Mouse (Mus musculus): ENCODE measurements around the gene Tmem184b.

The Tmem184b gene

DNA sequence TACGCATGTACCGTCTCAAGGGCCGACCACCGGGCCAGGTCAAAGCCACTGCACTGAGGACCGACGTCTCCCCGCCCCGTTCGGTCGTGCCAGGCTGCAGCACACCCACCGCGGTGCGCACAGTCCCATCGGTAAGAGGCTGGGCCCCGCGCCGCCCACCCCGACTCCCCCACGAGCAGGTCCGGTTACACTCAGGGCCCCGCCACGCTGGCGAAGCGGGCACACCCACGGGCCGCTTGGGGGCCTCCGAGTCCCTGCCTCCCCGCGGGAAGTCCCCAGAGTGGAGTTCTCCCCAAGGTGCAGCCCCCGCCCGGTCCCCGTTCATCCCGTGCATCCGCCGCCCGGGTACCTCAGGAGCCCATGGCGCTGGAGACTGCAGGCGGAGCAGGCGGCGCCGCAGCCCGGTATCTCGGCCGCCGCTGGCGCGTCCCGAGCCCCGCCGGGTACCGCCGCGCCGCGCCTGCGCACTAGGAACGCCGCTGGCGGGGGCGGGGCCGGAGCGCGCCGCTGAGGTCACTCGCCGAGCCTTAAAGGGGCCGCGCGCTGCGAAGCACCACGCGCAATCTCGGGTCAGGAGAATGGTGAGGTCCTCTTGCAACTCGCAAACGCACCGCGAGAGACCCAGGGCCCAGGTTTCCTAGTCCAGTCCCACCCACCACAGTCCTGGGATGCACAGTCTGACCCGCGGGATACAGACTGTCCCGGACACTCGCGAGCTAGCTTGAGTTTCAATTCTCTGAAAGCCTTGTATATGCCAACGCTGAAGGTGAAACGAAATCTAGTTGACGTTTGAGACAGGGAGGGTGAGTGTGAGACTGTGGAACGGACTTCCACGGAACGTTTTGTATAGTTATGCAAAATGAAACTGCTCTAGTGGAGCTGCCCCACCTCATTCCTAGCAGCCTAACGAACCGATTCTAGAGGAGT, at the start of gene Tmem184b:
Gene Tmem184b (minus strand): TSS at position 734 of the 927 bp plus-strand sequence.
- peak; percentile 71 for DNase-seq (ENCODE audit: low read depth, low spot score)

DNA sequence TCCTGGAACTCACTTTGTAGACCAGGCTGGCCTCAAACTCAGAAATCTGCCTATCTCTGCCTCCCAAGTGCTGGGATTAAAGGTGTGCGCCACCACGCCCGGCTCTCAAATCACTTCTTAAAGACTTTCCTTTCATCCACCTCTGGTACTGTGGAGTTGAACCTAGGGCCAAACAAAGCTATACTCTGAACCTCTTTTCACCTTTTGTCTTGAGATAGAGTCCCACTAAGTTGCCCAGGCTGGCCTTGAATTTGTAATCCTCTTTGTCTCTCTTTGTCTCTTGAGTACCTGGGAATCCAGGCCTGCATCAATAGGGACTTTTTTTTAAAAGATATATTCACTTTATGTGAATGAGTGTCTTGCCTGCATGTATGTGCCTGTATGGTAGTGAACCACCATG, 44.7 kb upstream of the Tmem184b start:
- no peak for DNase-seq (ENCODE audit: low read depth, low spot score)

DNA sequence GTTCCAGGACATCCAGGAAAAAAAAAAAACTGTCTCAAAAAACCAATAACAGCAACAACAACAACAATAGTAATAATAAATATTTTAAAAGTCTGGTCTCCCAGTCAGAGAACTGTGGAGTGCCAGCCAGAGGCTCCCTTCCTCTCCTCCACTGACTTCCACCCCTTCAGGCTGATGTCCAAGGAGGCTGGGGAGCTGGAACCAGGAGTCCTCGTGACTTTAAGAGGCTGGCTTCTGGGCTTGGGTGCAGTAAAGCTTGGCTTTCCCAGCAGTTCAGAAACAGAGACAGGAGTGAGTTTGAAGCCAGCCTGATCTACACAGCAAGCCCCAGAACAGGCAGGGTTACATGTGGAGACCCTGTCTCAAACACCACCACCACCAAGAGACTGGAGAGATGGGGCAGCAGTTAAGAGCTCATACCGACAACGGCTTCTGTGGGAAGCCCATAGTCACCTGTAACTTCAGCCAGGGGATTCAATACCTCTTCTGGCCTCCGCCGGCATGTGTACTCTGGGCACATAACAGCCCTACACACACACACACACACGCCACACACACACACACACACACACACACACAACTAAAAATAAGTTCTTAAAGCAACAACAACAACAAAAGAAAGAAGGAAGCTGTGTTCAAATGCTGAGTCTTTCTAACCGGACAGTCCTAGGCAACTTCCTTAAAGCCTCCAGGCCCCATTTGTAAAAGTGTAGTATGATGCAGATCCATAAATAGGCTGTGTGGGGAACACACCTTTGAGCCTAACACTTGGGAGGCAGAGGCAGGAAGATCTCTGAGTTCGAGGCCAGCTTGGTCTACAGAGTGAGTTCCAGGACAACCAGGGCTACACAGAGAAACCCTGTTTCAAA, 42.7 kb upstream of the Tmem184b start:
- no peak for DNase-seq (ENCODE audit: low read depth, low spot score)

DNA sequence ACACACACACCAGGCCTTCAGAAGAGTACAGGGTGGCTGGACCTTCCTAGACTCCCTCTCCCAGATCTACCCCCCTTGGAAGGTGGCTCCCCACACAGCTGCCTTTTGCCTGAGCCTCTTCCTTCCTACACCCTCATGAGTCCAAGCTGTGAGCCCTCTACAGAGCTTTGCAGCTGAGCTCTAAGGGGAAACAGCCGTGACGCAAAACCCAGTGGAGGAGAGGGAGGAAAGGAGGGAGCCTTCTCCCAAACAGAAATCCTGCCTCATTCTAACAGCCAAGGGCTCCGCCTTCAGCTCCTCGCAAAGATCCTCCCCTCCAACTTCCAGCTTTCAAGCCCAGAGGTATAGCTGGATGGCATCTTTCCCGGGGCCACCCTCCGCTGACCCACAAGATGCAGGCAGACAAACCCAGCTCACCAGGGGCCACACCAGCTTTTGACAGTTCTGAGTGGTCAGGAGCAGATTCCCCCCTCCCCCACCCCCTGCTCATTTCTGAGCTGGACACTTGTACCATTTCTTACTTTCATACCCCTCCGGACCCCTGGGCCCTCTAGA, 40.6 kb upstream of the Tmem184b start:
- no peak for DNase-seq (ENCODE audit: low read depth, low spot score)

DNA sequence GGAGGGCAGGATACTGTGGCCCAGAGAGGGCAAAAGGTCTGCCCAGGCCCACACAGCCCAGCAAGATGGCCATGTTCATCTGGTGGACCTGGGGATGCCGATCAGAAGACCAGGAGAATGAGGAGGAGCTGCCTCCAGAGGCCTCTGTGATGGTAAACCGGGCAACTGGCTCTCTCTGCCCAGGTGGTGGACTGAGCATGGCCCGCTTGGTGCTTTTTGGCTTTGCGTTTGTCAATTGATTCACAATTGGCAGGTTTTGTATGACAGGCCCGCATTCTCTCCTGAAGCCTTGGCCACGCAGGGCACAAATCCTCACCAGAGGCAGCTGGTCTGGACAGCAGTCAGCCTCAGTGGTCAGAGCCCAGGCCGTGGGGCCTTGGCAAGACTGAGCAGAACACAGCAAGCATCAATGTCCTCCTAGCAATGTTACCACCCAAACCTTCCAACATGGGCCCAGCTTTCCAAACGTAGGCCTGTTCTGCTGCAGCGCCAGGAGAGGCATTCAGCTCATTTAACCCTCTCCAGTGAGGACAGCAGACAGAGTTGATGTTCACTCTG, 39.7 kb upstream of the Tmem184b start:
- DNase-seq (ENCODE audit: low read depth, low spot score) = no peak

DNA sequence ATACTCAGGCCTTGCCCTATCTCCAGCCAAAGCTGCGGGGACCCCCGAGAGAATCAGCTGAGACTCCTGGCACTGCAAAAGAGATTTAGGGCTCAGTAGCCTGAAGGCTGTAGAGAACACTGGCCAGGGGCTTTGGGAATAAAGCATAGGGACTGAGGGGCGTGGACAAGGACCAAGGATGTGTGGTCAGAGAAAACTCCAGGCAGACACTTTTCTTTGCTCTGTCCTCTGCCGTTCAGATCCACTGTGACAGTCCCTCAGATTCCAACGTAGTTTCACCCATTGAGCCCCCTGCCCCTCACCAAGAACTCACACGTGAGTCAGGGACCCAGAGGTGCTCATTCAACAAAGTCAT, 38.9 kb upstream of the Tmem184b start:
- no peak for DNase-seq (ENCODE audit: low read depth, low spot score)

DNA sequence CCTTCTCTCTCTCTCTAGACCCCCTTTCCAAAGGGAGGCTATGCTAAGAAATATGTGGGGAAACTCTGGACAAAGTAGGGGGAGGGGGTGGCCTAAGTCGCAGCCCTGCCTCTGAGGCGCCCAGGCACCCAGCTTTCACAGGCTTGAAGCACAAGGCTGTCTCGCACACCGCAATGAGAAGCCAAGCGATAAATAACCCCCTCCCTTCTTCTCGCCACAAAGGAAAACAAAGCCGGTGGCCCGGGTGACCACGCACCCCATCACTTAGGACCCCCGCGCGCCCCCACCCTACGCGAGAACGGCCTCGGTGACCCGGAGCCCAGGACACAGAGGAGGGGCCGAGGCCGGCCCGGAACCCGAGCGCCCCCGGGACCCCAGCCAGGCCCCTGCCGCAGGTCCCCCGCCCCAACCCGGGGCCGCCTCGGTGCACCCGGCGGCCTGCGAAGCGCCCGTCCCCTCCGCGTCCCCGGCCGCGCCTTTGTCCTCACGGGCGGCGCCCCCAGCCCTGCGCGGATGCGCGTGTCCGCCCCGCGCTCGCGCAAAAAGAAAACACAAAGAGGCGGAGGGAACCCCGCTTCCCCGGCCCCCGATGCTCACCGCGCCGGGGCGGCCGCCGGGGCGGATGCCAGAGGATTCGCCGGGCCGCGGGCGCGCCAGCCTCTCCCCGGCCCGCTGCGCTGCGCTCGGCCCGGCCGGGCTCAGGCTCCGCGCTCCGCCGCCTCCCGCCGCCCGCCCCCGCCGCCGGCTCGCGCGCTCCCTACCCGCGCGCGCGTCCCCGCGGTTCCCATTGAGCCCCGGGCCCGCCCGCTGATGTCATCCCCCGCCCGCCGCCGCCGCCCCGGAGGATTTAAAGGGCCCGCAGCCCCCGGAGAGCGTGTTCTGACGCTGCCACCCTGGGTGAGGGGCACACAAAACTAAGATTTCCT, 38.2 kb upstream of the Tmem184b start:
- peak; percentile 54 for DNase-seq (ENCODE audit: low read depth, low spot score)

DNA sequence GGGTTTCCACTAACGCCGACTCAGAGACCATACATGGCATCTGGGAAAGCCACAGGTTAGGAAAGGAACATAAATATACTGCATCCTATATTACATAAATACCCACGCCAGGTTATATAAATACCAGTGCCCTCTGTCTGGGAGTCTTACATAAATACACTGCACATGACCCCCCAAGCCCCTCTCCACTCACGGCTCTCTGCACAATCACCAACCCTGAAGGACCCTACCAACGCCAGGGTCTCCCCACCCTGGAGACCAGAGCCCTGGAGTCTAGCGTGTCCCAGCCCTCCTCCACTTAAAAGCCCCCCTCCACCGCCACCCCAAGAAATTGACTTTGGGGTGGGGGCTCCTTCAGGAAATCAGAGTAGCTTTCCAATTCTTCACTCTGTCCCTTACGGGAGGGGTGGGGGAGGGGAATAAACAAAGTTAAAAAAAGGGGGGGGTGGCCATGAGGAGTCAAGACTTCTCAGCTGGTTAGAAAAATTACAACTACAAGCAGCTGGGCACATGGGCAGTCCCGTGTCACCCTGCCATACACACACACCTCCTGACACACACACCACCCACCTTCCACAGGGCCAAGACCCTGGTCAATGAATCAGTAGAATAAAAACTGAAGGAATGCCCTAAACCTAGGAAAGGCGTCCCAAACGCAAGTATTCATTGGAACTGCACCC, 37.4 kb upstream of the Tmem184b start:
- peak; percentile 46 for DNase-seq (ENCODE audit: low read depth, low spot score)

DNA sequence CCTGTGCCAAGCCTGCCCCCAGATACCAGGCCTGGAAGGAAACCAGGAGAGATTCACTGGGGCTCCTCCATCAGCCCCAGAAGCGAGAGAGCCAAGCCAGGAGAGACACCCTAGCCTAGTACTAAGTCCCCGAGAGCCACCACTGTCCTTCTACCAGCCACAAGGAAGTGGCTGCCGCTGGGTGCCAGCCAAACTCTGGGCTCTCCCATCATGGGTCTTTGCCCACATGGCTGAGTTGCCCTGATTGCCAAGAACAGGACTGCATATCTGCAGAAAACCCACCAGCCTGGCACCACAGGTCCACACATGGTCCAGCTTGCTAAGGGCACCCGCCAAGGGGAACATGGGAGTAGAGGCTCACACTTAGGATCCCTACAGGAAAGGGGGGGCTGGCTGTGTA, 36.9 kb upstream of the Tmem184b start:
- DNase-seq (ENCODE audit: low read depth, low spot score) = no peak

DNA sequence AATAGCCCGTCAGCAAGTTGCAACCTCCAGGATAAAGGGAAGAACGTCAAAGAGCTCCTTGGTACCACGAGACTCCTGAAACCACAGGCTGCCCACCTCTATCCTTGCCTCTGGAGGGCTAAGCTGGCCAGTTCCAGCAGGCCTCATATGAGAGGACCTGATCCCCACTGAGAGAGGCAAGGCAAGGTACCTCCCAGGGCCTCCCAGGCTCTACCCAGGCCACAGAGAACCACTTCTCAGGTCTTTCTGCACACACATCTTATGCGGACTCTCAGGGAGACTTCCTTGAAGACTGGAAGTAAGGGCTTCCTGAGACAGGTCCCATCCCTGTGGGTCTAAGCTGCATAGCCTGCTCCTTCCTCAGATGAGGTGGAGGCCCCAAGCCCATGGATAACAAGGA, 36.0 kb upstream of the Tmem184b start:
- DNase-seq (ENCODE audit: low read depth, low spot score) = no peak

DNA sequence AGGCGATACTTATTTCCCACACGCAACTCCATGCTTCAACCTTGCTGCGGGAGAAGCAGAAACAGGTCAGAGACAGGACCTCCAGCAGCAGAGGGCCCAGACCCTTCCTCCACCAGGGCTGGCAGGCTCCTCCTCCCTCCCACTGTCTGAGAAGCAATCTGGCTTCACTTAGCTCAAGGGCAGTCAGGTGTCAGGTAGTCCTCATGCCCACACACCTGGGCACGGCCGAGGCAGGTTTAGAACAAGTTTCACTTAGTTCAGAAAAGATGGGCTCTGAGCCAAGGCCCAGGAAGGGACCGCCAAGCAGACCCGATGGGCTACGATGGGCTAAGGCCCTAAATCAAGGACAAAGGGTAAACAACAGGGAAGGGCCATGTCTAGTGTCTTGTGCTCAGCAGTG, 35.4 kb upstream of the Tmem184b start:
- no peak for DNase-seq (ENCODE audit: low read depth, low spot score)

DNA sequence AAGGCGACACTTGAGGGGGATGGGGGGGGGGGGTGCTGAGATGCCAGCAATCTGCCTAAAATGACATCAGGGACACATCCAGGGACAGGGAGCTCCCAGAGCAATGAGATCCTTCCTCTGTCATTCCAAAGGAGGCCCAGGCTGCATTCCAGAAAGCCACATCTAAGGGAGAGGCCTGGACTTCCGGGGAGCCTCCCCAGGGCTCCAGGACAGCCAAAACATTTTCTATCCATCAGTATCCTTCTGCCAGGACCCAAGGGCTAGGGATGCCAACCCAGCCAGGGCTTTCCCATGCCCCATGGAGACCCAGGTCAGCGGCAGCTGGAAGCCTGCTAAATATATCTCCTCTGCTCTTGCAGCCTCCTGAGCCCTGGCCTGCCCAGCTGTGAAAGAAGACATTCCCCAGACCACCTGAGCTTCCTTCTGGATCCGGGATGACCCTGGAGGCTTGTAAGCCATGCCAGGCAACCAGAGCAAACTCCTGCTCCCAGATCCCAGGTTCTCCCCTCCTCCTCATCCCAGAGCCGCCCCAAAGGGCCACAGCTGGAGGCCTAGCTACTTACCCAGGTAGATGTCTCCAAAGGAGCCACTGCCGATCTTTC, 34.9 kb upstream of the Tmem184b start:
- DNase-seq (ENCODE audit: low read depth, low spot score) = peak; percentile 47

DNA sequence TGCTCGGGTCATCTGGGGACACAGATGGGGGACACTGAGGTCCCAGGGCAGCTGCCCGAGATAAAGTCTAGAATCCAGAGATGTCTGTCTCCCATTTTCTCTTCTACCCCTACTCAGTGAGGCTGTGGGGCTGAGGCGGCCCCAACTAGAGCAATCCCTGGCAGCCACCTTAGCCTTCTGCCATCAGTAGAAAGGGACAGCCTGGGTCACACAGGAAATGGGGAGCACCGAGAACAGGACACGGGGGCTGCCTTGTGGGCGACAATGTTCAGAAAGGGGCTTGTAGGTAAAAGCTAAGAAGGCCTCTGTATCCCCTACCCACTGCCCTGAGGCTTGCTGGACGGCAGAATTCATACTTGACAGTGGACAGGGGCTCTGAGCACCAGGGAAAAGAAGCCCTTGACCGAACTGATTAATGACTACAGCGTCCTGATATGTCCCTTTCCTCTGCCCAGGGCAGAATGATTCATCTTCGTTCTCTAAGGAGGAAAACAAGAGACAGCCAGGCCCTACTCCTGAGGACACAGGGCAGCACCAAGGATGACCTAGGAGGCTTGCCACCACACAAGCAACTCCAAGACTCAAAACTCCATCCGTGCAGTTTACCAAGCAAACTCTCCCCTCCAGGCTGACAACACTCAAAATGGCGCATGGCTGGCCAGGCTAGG, 34.3 kb upstream of the Tmem184b start:
- no peak for DNase-seq (ENCODE audit: low read depth, low spot score)

DNA sequence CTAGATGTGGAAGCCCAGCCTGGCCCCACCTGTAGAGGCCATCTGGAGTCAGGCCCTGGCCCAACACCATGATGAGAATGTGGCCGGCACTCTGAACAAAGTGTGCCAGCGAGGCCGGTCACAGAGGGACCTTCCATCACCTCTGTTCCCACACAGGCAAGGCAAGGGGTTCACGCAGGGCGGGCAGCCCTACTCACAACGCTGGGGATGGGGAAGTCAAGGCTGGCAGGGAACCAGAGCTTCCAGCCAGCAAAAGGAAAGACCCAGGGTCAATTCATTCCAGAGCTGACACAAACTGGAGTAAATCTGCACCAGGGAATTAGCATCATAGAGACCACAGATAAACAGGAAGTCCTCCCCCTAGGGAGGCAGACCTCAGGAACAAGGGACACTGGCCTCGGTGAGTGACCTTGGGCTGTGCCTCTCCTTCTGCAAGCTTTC, 33.1 kb upstream of the Tmem184b start:
- DNase-seq (ENCODE audit: low read depth, low spot score) = no peak

DNA sequence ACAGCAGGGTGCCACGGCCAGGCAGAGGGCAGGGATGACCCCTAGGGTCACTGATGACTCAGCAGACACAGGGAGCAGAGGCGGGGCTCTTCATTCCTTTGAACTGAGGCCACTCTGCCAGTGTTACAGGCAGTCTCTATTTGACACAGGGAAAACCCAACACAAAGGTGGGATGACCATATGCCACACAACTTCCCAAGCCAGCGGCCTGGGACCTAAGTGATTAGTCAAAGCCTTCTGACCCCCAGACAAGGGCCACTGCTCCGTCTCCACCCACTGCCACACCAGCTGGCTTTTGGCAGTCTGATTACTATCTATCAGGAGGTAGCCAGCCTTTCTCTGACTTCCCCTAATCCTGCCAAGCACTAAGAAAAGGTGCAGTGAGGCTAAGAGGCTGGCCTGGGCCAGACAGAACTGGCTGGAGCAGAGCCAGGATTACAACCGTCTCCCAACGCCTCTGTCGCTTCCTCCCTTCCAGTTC, 31.9 kb upstream of the Tmem184b start:
- DNase-seq (ENCODE audit: low read depth, low spot score) = peak; percentile 46

DNA sequence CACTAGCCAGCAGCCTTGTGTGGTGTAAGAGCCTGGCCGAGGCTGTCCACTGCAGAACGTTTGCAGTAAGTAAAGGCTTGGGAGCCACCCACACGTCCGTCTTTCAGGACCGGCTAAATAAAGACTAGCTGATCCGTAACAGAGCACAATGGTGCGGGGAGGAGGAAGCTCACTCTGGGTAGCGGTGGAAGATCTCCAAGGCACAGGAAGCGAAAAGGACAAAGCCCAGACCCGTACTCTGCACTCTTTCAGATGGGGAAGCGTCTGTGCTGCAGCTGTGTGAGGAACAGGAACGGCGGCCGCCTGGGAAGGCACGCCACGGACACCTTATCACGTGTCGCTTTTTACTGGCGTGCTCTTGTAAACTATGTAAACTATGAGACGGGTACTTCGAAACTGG, 29.5 kb upstream of the Tmem184b start:
- no peak for DNase-seq (ENCODE audit: low read depth, low spot score)

DNA sequence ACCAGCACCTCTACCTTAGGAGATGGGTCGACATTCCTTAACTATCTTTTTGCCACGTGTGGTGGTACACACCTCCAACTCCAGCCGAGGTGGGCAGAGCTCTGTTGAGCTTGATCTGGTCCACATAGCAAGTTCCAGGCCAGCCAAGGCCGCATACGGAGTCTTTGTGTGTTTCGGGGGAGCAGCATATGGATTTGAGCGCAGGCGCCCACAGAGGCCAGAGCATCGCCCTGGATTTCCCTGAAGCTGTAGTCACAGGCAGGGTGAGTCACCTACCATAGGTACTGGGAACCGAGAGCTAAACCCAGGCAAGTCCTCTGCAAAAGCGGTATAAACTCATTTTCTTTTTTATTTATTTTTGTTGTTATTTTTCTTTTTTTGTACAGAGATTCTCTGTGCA, 29.0 kb upstream of the Tmem184b start:
- no peak for DNase-seq (ENCODE audit: low read depth, low spot score)

DNA sequence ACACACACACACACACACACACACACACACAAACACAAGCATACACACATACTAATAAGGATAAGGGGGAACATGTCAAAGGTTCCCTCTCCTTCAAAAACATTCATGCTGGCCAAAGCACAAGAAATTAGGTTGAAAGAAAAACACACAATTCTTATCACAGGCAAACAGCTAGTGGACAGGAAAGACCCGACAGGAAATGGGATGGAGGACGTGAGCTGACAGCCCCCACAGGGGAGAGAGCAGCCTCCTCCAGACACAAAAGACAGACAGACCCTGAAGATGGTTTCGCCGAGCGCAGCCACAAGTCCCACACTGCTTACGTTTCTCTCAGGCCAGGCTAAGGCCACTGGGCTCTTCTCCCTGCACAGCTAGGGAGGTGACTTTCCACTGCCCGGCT, 28.6 kb upstream of the Tmem184b start:
- no peak for DNase-seq (ENCODE audit: low read depth, low spot score)

DNA sequence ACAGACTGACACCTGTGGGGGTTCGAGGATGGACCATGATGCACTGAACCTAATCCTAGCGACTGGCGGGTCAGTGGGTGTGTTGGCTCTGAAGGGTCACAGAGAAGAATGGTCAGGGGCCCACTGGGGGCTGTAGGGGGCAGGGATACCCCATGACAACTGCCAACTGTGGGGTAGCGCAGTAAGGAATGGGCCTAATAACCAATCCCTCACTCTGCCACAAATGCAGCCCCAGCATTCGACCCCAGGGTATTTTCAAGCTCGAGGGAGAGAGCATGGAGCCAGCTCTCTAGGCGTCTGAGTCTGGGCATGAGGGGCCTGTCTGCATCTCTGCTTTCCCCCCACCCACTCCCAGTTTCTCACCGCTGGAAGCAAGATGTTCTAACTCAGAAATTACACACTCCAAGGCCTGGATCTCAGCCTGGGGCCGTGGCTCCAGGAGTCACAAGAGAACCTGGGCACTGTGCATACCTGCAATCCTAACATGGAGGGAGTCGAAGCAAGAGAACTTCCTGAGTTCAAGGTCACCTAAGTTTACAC, 27.2 kb upstream of the Tmem184b start:
- no peak for DNase-seq (ENCODE audit: low read depth, low spot score)
